Mouse (Mus musculus) Patski (cell line): ENCODE data around the gene Spef2. TPM values are rescaled to one million over a fixed set of nuclear protein-coding genes. Genes with fewer than 3 reads are reported as not detected.
"Not testable (repeated sequence)": the region's sequence is repeated elsewhere in the genome, so short reads cannot be mapped to it uniquely, and the experiment has no call there.

Experiments used
- ATAC-seq: fragments of 100-300 bp; one replicate; pipeline ENCODE4 v1.8.0; 2021
- CTCF ChIA-PET: fragments of 350-600 bp; sonication (Branson Sonifier 250); formaldehyde crosslinking; loops from one replicate; lab custom pipeline; 2022; ENCODE audit warnings: inconsistent platforms; lab: Charles Lee
- POLR2A ChIA-PET: fragments of 350-600 bp; sonication (Branson Sonifier 250); formaldehyde crosslinking; loops from one replicate; lab custom pipeline; 2022; ENCODE audit warnings: antibody characterized with exemption, inconsistent platforms; lab: Charles Lee
- DNase-seq: peaks from one replicate; pipeline ENCODE4 v3.0.0-alpha.2; 2011; ENCODE audit warnings: low read depth, low spot score
- H3K27me3 ChIP-seq: fragments of 371-371 bp; one replicate; pipeline ENCODE4 v1.5.1; 2021
- CTCF ChIP-seq: fragments of 100-300 bp; IDR thresholded peaks from one replicate; pipeline ENCODE4 v1.5.1; 2021
- in situ Hi-C: fragments of 300-500 bp; cut with MboI; formaldehyde crosslinking; loops from 3 replicates; pipeline ENCODE4 v1.11.1; 2018; ENCODE audit warnings: low pct_unique_long_range_greater_than_20kb, mixed read lengths
- polyA plus RNA-seq: library from polyadenylated mRNA; unstranded; gene quantifications from one replicate; pipeline ENCODE4 v1.2.3, GENCODE M21; 2021

Gene Spef2
- polyA plus RNA-seq, 1 experiment from 2014 or later: 2.8 TPM

- CTCF ChIA-PET: no interaction called here
- POLR2A ChIA-PET: no interaction called here
- peaks cover 11% of the 10 kb centered on the region for H3K27me3 ChIP-seq
- in situ Hi-C loops: no loop called here
- TF ChIP-seq CTCF: no peak
- no peak for ATAC-seq
- DNase-seq: no peak
These were observed 168.0 kb downstream of the Spef2 start for GRCm38 (mm10) chr15:9580470-9581280.

GRCm38 (mm10) chr15:9577303-9577702 is 171.4 kb downstream of the Spef2 start:
- H3K27me3 ChIP-seq: peaks cover 15% of the 10 kb centered on the region
- ChIA-PET POLR2A (no interaction called here), CTCF (no interaction called here)
- TF ChIP-seq CTCF: no peak
- ATAC-seq (no peak), DNase-seq (no peak)
- in situ Hi-C loops: no loop called here

- TF ChIP-seq CTCF: no peak
- DNase-seq (no peak), ATAC-seq (no peak)
- in situ Hi-C loops: no loop called here
- CTCF ChIA-PET: no interaction called here
- POLR2A ChIA-PET: no interaction called here
- H3K27me3 ChIP-seq: peaks cover 19% of the 10 kb centered on the region
These were observed 173.9 kb downstream of the Spef2 start for GRCm38 (mm10) chr15:9574796-9575195.

- in situ Hi-C loops: no loop called here
- ChIA-PET CTCF (no interaction called here), POLR2A (no interaction called here)
- DNase-seq (no peak), ATAC-seq (no peak)
- peaks cover 24% of the 10 kb centered on the region for H3K27me3 ChIP-seq
- no peak for TF ChIP-seq CTCF
These were observed 175.3 kb downstream of the Spef2 start for GRCm38 (mm10) chr15:9573361-9573760.

GRCm38 (mm10) chr15:9572664-9573063 is 176.0 kb downstream of the Spef2 start:
- in situ Hi-C loops: no loop called here
- no peak for ATAC-seq
- CTCF ChIA-PET: no interaction called here
- peaks cover 25% of the 10 kb centered on the region for H3K27me3 ChIP-seq
- POLR2A ChIA-PET: no interaction called here
- DNase-seq: no peak
- no peak for TF ChIP-seq CTCF

GRCm38 (mm10) chr15:9571896-9572295 is 176.8 kb downstream of the Spef2 start:
- ChIA-PET CTCF (no interaction called here), POLR2A (no interaction called here)
- DNase-seq (no peak), ATAC-seq (no peak)
- H3K27me3 ChIP-seq: peaks cover 31% of the 10 kb centered on the region
- TF ChIP-seq CTCF: no peak
- in situ Hi-C loops: no loop called here

GRCm38 (mm10) chr15:9567316-9567715 is 181.4 kb downstream of the Spef2 start:
- ChIA-PET CTCF (no interaction called here), POLR2A (no interaction called here)
- peaks cover 38% of the 10 kb centered on the region for H3K27me3 ChIP-seq
- TF ChIP-seq CTCF: no peak
- DNase-seq: no peak
- in situ Hi-C loops: no loop called here
- ATAC-seq: no peak

- POLR2A ChIA-PET: no interaction called here
- in situ Hi-C loops: no loop called here
- DNase-seq (no peak), ATAC-seq (no peak)
- H3K27me3 ChIP-seq: peaks cover 36% of the 10 kb centered on the region
- no peak for TF ChIP-seq CTCF
- CTCF ChIA-PET: interaction anchor here (0.8 to 1.7 kb wide), 2 partner anchors 9 to 22 kb away, joined by 4 to 5 read pairs; no protein-coding TSS in a partner anchor
These were observed 183.3 kb downstream of the Spef2 start for GRCm38 (mm10) chr15:9565396-9565795.

- ChIA-PET POLR2A (no interaction called here), CTCF (no interaction called here)
- no peak for TF ChIP-seq CTCF
- peaks cover 36% of the 10 kb centered on the region for H3K27me3 ChIP-seq
- ATAC-seq: no peak
- DNase-seq: no peak
- in situ Hi-C loops: no loop called here
These were observed 184.5 kb downstream of the Spef2 start for GRCm38 (mm10) chr15:9564156-9564555.

- DNase-seq, POLR2A ChIA-PET, CTCF ChIA-PET, H3K27me3 ChIP-seq, ATAC-seq, in situ Hi-C loops: not testable (repeated sequence)
These were observed 191.4 kb downstream of the Spef2 start for GRCm38 (mm10) chr15:9557264-9557663.

GRCm38 (mm10) chr15:9548951-9549350 is 199.7 kb downstream of the Spef2 start:
- in situ Hi-C loops: no loop called here
- DNase-seq: no peak
- no peaks in the 10 kb centered on the region for H3K27me3 ChIP-seq
- CTCF ChIA-PET: no interaction called here
- no peak for ATAC-seq
- no peak for TF ChIP-seq CTCF
- POLR2A ChIA-PET: no interaction called here
